Mouse (Mus musculus): ENCODE measurements around the gene S1pr1. TPM values are rescaled to one million over a fixed set of nuclear protein-coding genes. Genes with fewer than 3 reads are reported as not detected.
A peak's percentile ranks its signal among the peaks of the same experiment; 100 is the strongest.

S1pr1 gene
- polyA plus RNA-seq, 1 experiment from 2014 or later, result 10.8 TPM

GRCm38 (mm10) chr3:115687821-115688220 lies 27.1 kb downstream of the S1pr1 start:
- no peaks in the 10 kb centered on the region for H3K36me3 ChIP-seq (replicated peaks)
- peaks cover 3% of the 10 kb centered on the region; the same call in 1 of the 2 replicates for H3K4me1 ChIP-seq
- no peaks in the 10 kb centered on the region for H3K9me3 ChIP-seq
- no peak overlapping the region for H3K27ac ChIP-seq (replicated peaks)
- WGBS, result 88% methylated on average over 2 of the region's 2 CpGs
- H3K27me3 ChIP-seq (replicated peaks; ENCODE audit: low read depth, poor library complexity, severe bottlenecking), result no peaks in the 10 kb centered on the region
- DNase-seq (ENCODE audit: low spot score), result no peak
- H3K4me3 ChIP-seq, result no peak overlapping the region

GRCm38 (mm10) chr3:115682328-115683088 lies 32.4 kb downstream of the S1pr1 start:
- H3K4me1 ChIP-seq, result peaks cover 4% of the 10 kb centered on the region; the same call in 1 of the 2 replicates
- H3K4me3 ChIP-seq, result no peak overlapping the region
- no peaks in the 10 kb centered on the region for H3K36me3 ChIP-seq (replicated peaks)
- WGBS, result 63% methylated on average over 14 of the region's 14 CpGs
- DNase-seq (ENCODE audit: low spot score), result peak; percentile 28
- H3K27me3 ChIP-seq (replicated peaks; ENCODE audit: low read depth, poor library complexity, severe bottlenecking), result no peaks in the 10 kb centered on the region
- H3K9me3 ChIP-seq, result no peaks in the 10 kb centered on the region
- no peak overlapping the region for H3K27ac ChIP-seq (replicated peaks)

- Histone ChIP-seq H3K36me3 (replicated peaks) (no peaks in the 10 kb centered on the region), H3K27ac (replicated peaks) (no peak overlapping the region), H3K9me3 (no peaks in the 10 kb centered on the region), H3K4me1 (peaks cover 4% of the 10 kb centered on the region; the same call in 1 of the 2 replicates), H3K4me3 (no peak overlapping the region), H3K27me3 (replicated peaks; ENCODE audit: low read depth, poor library complexity, severe bottlenecking) (no peaks in the 10 kb centered on the region)
- 84% methylated on average over 1 of the region's 1 CpGs for WGBS
- no peak for DNase-seq (ENCODE audit: low spot score)
Measured at GRCm38 (mm10) chr3:115681184-115681583, 33.7 kb downstream of the S1pr1 start.

GRCm38 (mm10) chr3:115679022-115679421 lies 35.9 kb downstream of the S1pr1 start:
- WGBS, result 87% methylated on average over 7 of the region's 7 CpGs
- Histone ChIP-seq H3K27ac (replicated peaks) (no peak overlapping the region), H3K4me3 (no peak overlapping the region), H3K9me3 (no peaks in the 10 kb centered on the region), H3K36me3 (replicated peaks) (no peaks in the 10 kb centered on the region), H3K4me1 (peaks cover 4% of the 10 kb centered on the region; the same call in 1 of the 2 replicates), H3K27me3 (replicated peaks; ENCODE audit: low read depth, poor library complexity, severe bottlenecking) (no peaks in the 10 kb centered on the region)
- no peak for DNase-seq (ENCODE audit: low spot score)

GRCm38 (mm10) chr3:115675546-115676535 lies 39.0 kb downstream of the S1pr1 start:
- 88% methylated on average over 6 of the region's 6 CpGs for WGBS
- Histone ChIP-seq H3K4me3 (no peak overlapping the region), H3K36me3 (replicated peaks) (no peaks in the 10 kb centered on the region), H3K27ac (replicated peaks) (no peak overlapping the region), H3K9me3 (no peaks in the 10 kb centered on the region), H3K27me3 (replicated peaks; ENCODE audit: low read depth, poor library complexity, severe bottlenecking) (no peaks in the 10 kb centered on the region), H3K4me1 (peaks cover 7% of the 10 kb centered on the region; the same call in 1 of the 2 replicates)
- no peak for DNase-seq (ENCODE audit: low spot score)

GRCm38 (mm10) chr3:115674665-115675064 lies 40.2 kb downstream of the S1pr1 start:
- Histone ChIP-seq H3K4me3 (no peak overlapping the region), H3K4me1 (peaks cover 7% of the 10 kb centered on the region; the same call in 1 of the 2 replicates), H3K36me3 (replicated peaks) (no peaks in the 10 kb centered on the region), H3K9me3 (no peaks in the 10 kb centered on the region), H3K27ac (replicated peaks) (no peak overlapping the region), H3K27me3 (replicated peaks; ENCODE audit: low read depth, poor library complexity, severe bottlenecking) (no peaks in the 10 kb centered on the region)
- no peak for DNase-seq (ENCODE audit: low spot score)
- whole genome bisulfite sequencing, result 89% methylated on average over 5 of the region's 5 CpGs

- Histone ChIP-seq H3K36me3 (replicated peaks) (no peaks in the 10 kb centered on the region), H3K9me3 (no peaks in the 10 kb centered on the region), H3K4me3 (no peak overlapping the region), H3K27ac (replicated peaks) (no peak overlapping the region), H3K4me1 (peaks cover 7% of the 10 kb centered on the region; the same call in 1 of the 2 replicates), H3K27me3 (replicated peaks; ENCODE audit: low read depth, poor library complexity, severe bottlenecking) (no peaks in the 10 kb centered on the region)
- DNase-seq (ENCODE audit: low spot score), result no peak
- 55% methylated on average over 13 of the region's 13 CpGs for WGBS
Measured at GRCm38 (mm10) chr3:115673663-115674157, 41.2 kb downstream of the S1pr1 start.

GRCm38 (mm10) chr3:115672965-115673662 lies 41.8 kb downstream of the S1pr1 start:
- Histone ChIP-seq H3K9me3 (no peaks in the 10 kb centered on the region), H3K27ac (replicated peaks) (no peak overlapping the region)
- 69% methylated on average over 9 of the region's 9 CpGs for WGBS

GRCm38 (mm10) chr3:115669230-115669629 lies 45.6 kb downstream of the S1pr1 start:
- H3K4me3 ChIP-seq, result no peak overlapping the region
- WGBS, result 86% methylated on average over 1 of the region's 1 CpGs
- peaks cover 7% of the 10 kb centered on the region; the same call in 1 of the 2 replicates for H3K4me1 ChIP-seq
- no peak for DNase-seq (ENCODE audit: low spot score)
- H3K27me3 ChIP-seq (replicated peaks; ENCODE audit: low read depth, poor library complexity, severe bottlenecking), result no peaks in the 10 kb centered on the region
- H3K36me3 ChIP-seq (replicated peaks), result no peaks in the 10 kb centered on the region
- H3K9me3 ChIP-seq, result no peaks in the 10 kb centered on the region
- H3K27ac ChIP-seq (replicated peaks), result no peak overlapping the region

More at GRCm38 (mm10) chr3:115672965-115673662, 41.8 kb downstream of the S1pr1 start:
- H3K4me1 ChIP-seq, result peaks cover 7% of the 10 kb centered on the region; the same call in 1 of the 2 replicates
- no peaks in the 10 kb centered on the region for H3K36me3 ChIP-seq (replicated peaks)
- no peak for DNase-seq (ENCODE audit: low spot score)
- H3K4me3 ChIP-seq, result no peak overlapping the region
- H3K27me3 ChIP-seq (replicated peaks; ENCODE audit: low read depth, poor library complexity, severe bottlenecking), result no peaks in the 10 kb centered on the region

GRCm38 (mm10) chr3:115667182-115667581 lies 47.7 kb downstream of the S1pr1 start:
- 85% methylated on average over 2 of the region's 2 CpGs for WGBS
- Histone ChIP-seq H3K27ac (replicated peaks) (no peak overlapping the region), H3K9me3 (no peaks in the 10 kb centered on the region), H3K36me3 (replicated peaks) (no peaks in the 10 kb centered on the region), H3K4me3 (no peak overlapping the region), H3K4me1 (no peaks in the 10 kb centered on the region), H3K27me3 (replicated peaks; ENCODE audit: low read depth, poor library complexity, severe bottlenecking) (no peaks in the 10 kb centered on the region)
- no peak for DNase-seq (ENCODE audit: low spot score)

- WGBS, result 79% methylated on average over 8 of the region's 8 CpGs
- Histone ChIP-seq H3K4me1 (no peaks in the 10 kb centered on the region), H3K9me3 (no peaks in the 10 kb centered on the region), H3K27ac (replicated peaks) (no peak overlapping the region), H3K4me3 (no peak overlapping the region), H3K36me3 (replicated peaks) (no peaks in the 10 kb centered on the region), H3K27me3 (replicated peaks; ENCODE audit: low read depth, poor library complexity, severe bottlenecking) (no peaks in the 10 kb centered on the region)
- DNase-seq (ENCODE audit: low spot score), result no peak
Measured at GRCm38 (mm10) chr3:115666547-115666946, 48.3 kb downstream of the S1pr1 start.

GRCm38 (mm10) chr3:115664497-115664896 lies 50.4 kb downstream of the S1pr1 start:
- H3K36me3 ChIP-seq (replicated peaks), result no peaks in the 10 kb centered on the region
- no peak overlapping the region for H3K4me3 ChIP-seq
- H3K9me3 ChIP-seq, result no peaks in the 10 kb centered on the region
- H3K27me3 ChIP-seq (replicated peaks; ENCODE audit: low read depth, poor library complexity, severe bottlenecking), result no peaks in the 10 kb centered on the region
- no peaks in the 10 kb centered on the region for H3K4me1 ChIP-seq
- no peak overlapping the region for H3K27ac ChIP-seq (replicated peaks)
- 54% methylated on average over 3 of the region's 3 CpGs for WGBS
- DNase-seq (ENCODE audit: low spot score), result no peak

Data from embryonic facial prominence, embryonic 10.5 days (tissue).